Mouse (Mus musculus): ENCODE measurements around the gene Nrxn1. TPM values are rescaled to one million over a fixed set of nuclear protein-coding genes. Genes with fewer than 3 reads are reported as not detected.

The Nrxn1 gene
- total and polyA plus RNA-seq, 3 experiments = not detected

DNA sequence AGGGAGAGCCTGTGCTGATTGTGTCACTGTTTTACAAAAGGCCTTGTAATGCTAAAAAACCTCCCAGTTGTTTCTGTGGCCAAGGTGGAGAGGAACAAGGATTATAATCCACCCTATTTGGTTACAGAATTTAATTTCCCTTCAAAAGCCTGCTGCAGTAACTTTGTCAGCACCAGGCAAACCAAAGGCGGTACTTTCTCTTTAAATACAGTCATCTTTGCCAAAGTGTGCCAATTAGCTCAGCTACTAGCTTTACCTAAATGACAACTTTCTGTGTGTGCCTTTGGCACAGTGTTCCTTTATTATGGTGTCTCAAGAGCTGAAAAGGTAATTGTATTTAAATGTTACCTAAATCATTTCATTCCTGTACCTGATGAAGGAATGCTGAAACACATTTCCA, 1053.6 kb downstream of the Nrxn1 start:
- Histone ChIP-seq H3K79me2 (ENCODE audit: control insufficient read depth, insufficient read depth, low read length, poor library complexity) (no peaks in the 10 kb centered on the region), H3K4me3 (ENCODE audit: control insufficient read depth in 1 of 2, insufficient read depth in 1 of 2, low read depth in 2 of 2, low read length in 2 of 2) (no peak overlapping the region), H3K27me3 (ENCODE audit: control insufficient read depth in 1 of 2, insufficient read depth in 2 of 2, low read length in 2 of 2) (no peaks in the 10 kb centered on the region), H3K4me1 (ENCODE audit: control insufficient read depth in 1 of 2, insufficient read depth in 2 of 2, low read length in 2 of 2) (no peaks in the 10 kb centered on the region), H3K9ac (ENCODE audit: control insufficient read depth, low read depth, low read length, poor library complexity, severe bottlenecking) (no peak overlapping the region), H3K9me3 (replicated peaks; ENCODE audit: insufficient read depth, low read length) (no peaks in the 10 kb centered on the region), H3K36me3 (ENCODE audit: control insufficient read depth in 1 of 2, insufficient read depth in 2 of 2, low read length in 2 of 2) (no peaks in the 10 kb centered on the region), H3K27ac (ENCODE audit: control insufficient read depth, low read depth, low read length) (no peak overlapping the region)
- no peak for TF ChIP-seq MAZ (IDR thresholded peaks at IDR 0.05; ENCODE audit: low read depth, low read length)
- TF ChIP-seq ZMIZ1 (IDR thresholded peaks at IDR 0.05; ENCODE audit: low read depth, low read length) = no peak
- no peak for TF ChIP-seq TAL1 (IDR thresholded peaks at IDR 0.05; ENCODE audit: low read length)
- TF ChIP-seq POLR2AphosphoS2 (IDR thresholded peaks at IDR 0.05; ENCODE audit: low read length) = no peak
- no peak for TF ChIP-seq EP300 (IDR thresholded peaks at IDR 0.05; ENCODE audit: low read depth in 1 of 2, low read length in 2 of 2)
- no peak for TF ChIP-seq USF2 (IDR thresholded peaks at IDR 0.05; ENCODE audit: borderline replicate concordance in 1 of 2, insufficient read depth in 1 of 2, low read depth in 1 of 2, low read length in 2 of 2)
- no peak for TF ChIP-seq SIN3A (IDR thresholded peaks at IDR 0.05; ENCODE audit: low read length)
- TF ChIP-seq KAT2A (conservative IDR thresholded peaks at IDR 0.05; ENCODE audit: low read depth, low read length) = no peak
- TF ChIP-seq RAD21 (IDR thresholded peaks at IDR 0.05; ENCODE audit: low read depth, low read length) = no peak
- DNase-seq (ENCODE audit: low read depth, low spot score) = no peak

DNA sequence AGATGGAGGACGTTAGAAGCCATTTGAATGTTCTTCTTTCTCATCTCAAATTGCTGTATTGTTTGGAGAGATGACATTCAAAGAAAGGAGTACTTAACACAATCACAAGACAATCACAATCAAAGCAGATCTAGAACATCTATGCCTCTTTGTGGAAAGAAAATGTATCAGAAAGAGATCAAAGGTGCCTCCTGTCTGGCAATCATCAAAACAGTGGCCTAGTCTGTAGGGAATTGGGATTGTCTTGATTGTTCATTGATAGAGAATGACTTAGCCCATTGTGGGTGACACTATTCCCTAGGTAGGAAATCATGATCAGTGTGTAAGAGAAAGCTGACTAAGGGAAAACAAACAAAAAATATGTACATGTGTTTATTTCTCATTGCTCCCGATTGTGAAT, 1060.5 kb downstream of the Nrxn1 start:
- no peaks in the 10 kb centered on the region for H3K79me2 ChIP-seq (ENCODE audit: control insufficient read depth, insufficient read depth, low read length, poor library complexity)
- no peak overlapping the region for H3K9ac ChIP-seq (ENCODE audit: control insufficient read depth, low read depth, low read length, poor library complexity, severe bottlenecking)
- no peak overlapping the region for H3K27ac ChIP-seq (ENCODE audit: control insufficient read depth, low read depth, low read length)
- TF ChIP-seq JUND (IDR thresholded peaks at IDR 0.05; ENCODE audit: low read depth, low read length) (no peak), ZC3H11A (IDR thresholded peaks at IDR 0.05; ENCODE audit: low read depth, low read length) (no peak), UBTF (IDR thresholded peaks at IDR 0.05; ENCODE audit: borderline replicate concordance, insufficient read depth, low read depth, low read length) (no peak), USF1 (IDR thresholded peaks at IDR 0.05; ENCODE audit: low read depth, low read length) (no peak), HCFC1 (IDR thresholded peaks at IDR 0.05; ENCODE audit: low read depth, low read length) (no peak), CHD1 (IDR thresholded peaks at IDR 0.05; ENCODE audit: low read depth, low read length) (no peak), GABPA (IDR thresholded peaks at IDR 0.05; ENCODE audit: low read depth, low read length) (no peak), RAD21 (IDR thresholded peaks at IDR 0.05; ENCODE audit: low read depth, low read length) (no peak), MEF2A (IDR thresholded peaks at IDR 0.05; ENCODE audit: extremely low read depth, insufficient replicate concordance, low read depth, low read length, poor library complexity, severe bottlenecking) (no peak), MYC (IDR thresholded peaks at IDR 0.05; ENCODE audit: low read depth, low read length) (no peak), EP300 (IDR thresholded peaks at IDR 0.05; ENCODE audit: low read depth in 1 of 2, low read length in 2 of 2) (no peak), E2F4 (IDR thresholded peaks at IDR 0.05; ENCODE audit: borderline replicate concordance, low read depth, low read length) (no peak), TCF12 (IDR thresholded peaks at IDR 0.05; ENCODE audit: low read depth, low read length) (no peak), ZKSCAN1 (IDR thresholded peaks at IDR 0.05; ENCODE audit: low read depth, low read length) (no peak), BHLHE40 (IDR thresholded peaks at IDR 0.05; ENCODE audit: borderline replicate concordance, low read depth, low read length) (no peak), TBP (IDR thresholded peaks at IDR 0.05; ENCODE audit: low read depth, low read length) (no peak), SIN3A (IDR thresholded peaks at IDR 0.05; ENCODE audit: low read length) (no peak), KAT2A (conservative IDR thresholded peaks at IDR 0.05; ENCODE audit: low read depth, low read length) (no peak)
- no peaks in the 10 kb centered on the region for H3K36me3 ChIP-seq (ENCODE audit: control insufficient read depth in 1 of 2, insufficient read depth in 2 of 2, low read length in 2 of 2)
- H3K4me3 ChIP-seq (ENCODE audit: control insufficient read depth in 1 of 2, insufficient read depth in 1 of 2, low read depth in 2 of 2, low read length in 2 of 2) = no peak overlapping the region
- DNase-seq (ENCODE audit: low read depth, low spot score) = no peak
- no peaks in the 10 kb centered on the region for H3K9me3 ChIP-seq (replicated peaks; ENCODE audit: insufficient read depth, low read length)
- H3K27me3 ChIP-seq (ENCODE audit: control insufficient read depth in 1 of 2, insufficient read depth in 2 of 2, low read length in 2 of 2) = no peaks in the 10 kb centered on the region
- H3K4me1 ChIP-seq (ENCODE audit: control insufficient read depth in 1 of 2, insufficient read depth in 2 of 2, low read length in 2 of 2) = no peaks in the 10 kb centered on the region

Data from MEL (cell line).